Mouse (Mus musculus): ENCODE measurements around the gene Mcur1. TPM values are rescaled to one million over a fixed set of nuclear protein-coding genes. Genes with fewer than 3 reads are reported as not detected.
A peak's percentile ranks its signal among the peaks of the same experiment; 100 is the strongest.

Gene Mcur1
- polyA plus RNA-seq, 1 experiment = 15.7 TPM

GRCm38 (mm10) chr13:43565346-43565745 is 5.4 kb upstream of the Mcur1 start:
- DNase-seq (ENCODE audit: low spot score) = peak; percentile 40

- no peak for DNase-seq (ENCODE audit: low spot score)
Measured at GRCm38 (mm10) chr13:43564733-43565132, 4.7 kb upstream of the Mcur1 start.

- DNase-seq (ENCODE audit: low spot score) = no peak
Measured at GRCm38 (mm10) chr13:43562726-43563125, 2.7 kb upstream of the Mcur1 start.

GRCm38 (mm10) chr13:43560458-43561411 is 744 bp upstream of the Mcur1 start:
- no peak for DNase-seq (ENCODE audit: low spot score)

- no peak for DNase-seq (ENCODE audit: low spot score)
Measured at GRCm38 (mm10) chr13:43558959-43559358, 1.0 kb downstream of the Mcur1 start.

GRCm38 (mm10) chr13:43558357-43558756 is 1.6 kb downstream of the Mcur1 start:
- DNase-seq (ENCODE audit: low spot score) = no peak

- DNase-seq (ENCODE audit: low spot score) = no peak
Measured at GRCm38 (mm10) chr13:43556913-43557542, 3.0 kb downstream of the Mcur1 start.

GRCm38 (mm10) chr13:43555321-43555720 is 4.7 kb downstream of the Mcur1 start:
- DNase-seq (ENCODE audit: low spot score) = no peak

- no peak for DNase-seq (ENCODE audit: low spot score)
Measured at GRCm38 (mm10) chr13:43554827-43555226, 5.2 kb downstream of the Mcur1 start.

GRCm38 (mm10) chr13:43550676-43551075 is 9.3 kb downstream of the Mcur1 start:
- no peak for DNase-seq (ENCODE audit: low spot score)

GRCm38 (mm10) chr13:43549870-43550269 is 10.1 kb downstream of the Mcur1 start:
- DNase-seq (ENCODE audit: low spot score) = no peak

GRCm38 (mm10) chr13:43549078-43549698 is 10.8 kb downstream of the Mcur1 start:
- DNase-seq (ENCODE audit: low spot score) = no peak

GRCm38 (mm10) chr13:43548617-43549016 is 11.4 kb downstream of the Mcur1 start:
- DNase-seq (ENCODE audit: low spot score) = no peak

GRCm38 (mm10) chr13:43546861-43547260 is 13.1 kb downstream of the Mcur1 start:
- peak; percentile 33 for DNase-seq (ENCODE audit: low spot score)

GRCm38 (mm10) chr13:43540205-43540815 is 19.7 kb downstream of the Mcur1 start:
- no peak for DNase-seq (ENCODE audit: low spot score)

- DNase-seq (ENCODE audit: low spot score) = no peak
Measured at GRCm38 (mm10) chr13:43539409-43539808, 20.6 kb downstream of the Mcur1 start.

- no peak for DNase-seq (ENCODE audit: low spot score)
Measured at GRCm38 (mm10) chr13:43537854-43538253, 22.1 kb downstream of the Mcur1 start.

GRCm38 (mm10) chr13:43534015-43534414 is 26.0 kb downstream of the Mcur1 start:
- DNase-seq (ENCODE audit: low spot score) = no peak

GRCm38 (mm10) chr13:43530832-43531693 is 28.9 kb downstream of the Mcur1 start:
- DNase-seq (ENCODE audit: low spot score) = no peak

GRCm38 (mm10) chr13:43530129-43530831 is 29.7 kb downstream of the Mcur1 start:
- DNase-seq (ENCODE audit: low spot score) = no peak

Data from urinary bladder, adult 2 months (tissue).